Mouse (Mus musculus): Measurements from ENCODE around the gene Yipf1. TPM values are rescaled to one million over a fixed set of nuclear protein-coding genes. Genes with fewer than 3 reads are reported as not detected.

Gene Yipf1
- polyA plus RNA-seq, 1 experiment from 2014 or later: 61.9 TPM

- Histone ChIP-seq H3K9ac (replicated peaks; ENCODE audit: low read length) (no peak overlapping the region), H3K36me3 (ENCODE audit: control insufficient read depth, insufficient read depth, low read length) (no peaks in the 10 kb centered on the region), H3K4me1 (ENCODE audit: control insufficient read depth, insufficient read depth, low read length) (no peaks in the 10 kb centered on the region), H3K9me3 (ENCODE audit: control insufficient read depth, low read length) (no peaks in the 10 kb centered on the region), H3K27me3 (ENCODE audit: control insufficient read depth, insufficient read depth, low read length) (no peaks in the 10 kb centered on the region), H3K4me2 (ENCODE audit: low read length) (no peak overlapping the region), H3K27ac (replicated peaks; ENCODE audit: low read depth, low read length) (no peak overlapping the region), H3K4me3 (replicated peaks; ENCODE audit: low read depth, low read length) (no peak overlapping the region)
- 86% methylated on average over 7 of the region's 7 CpGs for WGBS
- ATAC-seq (ENCODE audit: low FRiP score, low TSS enrichment) (no peak), DNase-seq (peak; percentile 5)
Observed at GRCm38 (mm10) chr4:107291611-107292272, 22.4 kb upstream of the Yipf1 start.

GRCm38 (mm10) chr4:107292273-107292662 is 21.9 kb upstream of the Yipf1 start:
- WGBS: 76% methylated on average over 4 of the region's 4 CpGs
- Histone ChIP-seq H3K4me3 (replicated peaks; ENCODE audit: low read depth, low read length) (no peak overlapping the region), H3K4me1 (ENCODE audit: control insufficient read depth, insufficient read depth, low read length) (no peaks in the 10 kb centered on the region), H3K4me2 (ENCODE audit: low read length) (no peak overlapping the region), H3K9ac (replicated peaks; ENCODE audit: low read length) (no peak overlapping the region), H3K9me3 (ENCODE audit: control insufficient read depth, low read length) (no peaks in the 10 kb centered on the region), H3K27me3 (ENCODE audit: control insufficient read depth, insufficient read depth, low read length) (no peaks in the 10 kb centered on the region), H3K27ac (replicated peaks; ENCODE audit: low read depth, low read length) (no peak overlapping the region), H3K36me3 (ENCODE audit: control insufficient read depth, insufficient read depth, low read length) (no peaks in the 10 kb centered on the region)
- DNase-seq (no peak), ATAC-seq (ENCODE audit: low FRiP score, low TSS enrichment) (no peak)

- Histone ChIP-seq H3K4me3 (replicated peaks; ENCODE audit: low read depth, low read length) (no peak overlapping the region), H3K4me1 (ENCODE audit: control insufficient read depth, insufficient read depth, low read length) (no peaks in the 10 kb centered on the region), H3K9ac (replicated peaks; ENCODE audit: low read length) (no peak overlapping the region), H3K36me3 (ENCODE audit: control insufficient read depth, insufficient read depth, low read length) (no peaks in the 10 kb centered on the region), H3K4me2 (ENCODE audit: low read length) (no peak overlapping the region), H3K27ac (replicated peaks; ENCODE audit: low read depth, low read length) (no peak overlapping the region), H3K27me3 (ENCODE audit: control insufficient read depth, insufficient read depth, low read length) (no peaks in the 10 kb centered on the region), H3K9me3 (ENCODE audit: control insufficient read depth, low read length) (no peaks in the 10 kb centered on the region)
- DNase-seq (no peak), ATAC-seq (ENCODE audit: low FRiP score, low TSS enrichment) (no peak)
- 84% methylated on average over 8 of the region's 8 CpGs for WGBS
Observed at GRCm38 (mm10) chr4:107298071-107298606, 16.0 kb upstream of the Yipf1 start.

- 85% methylated on average over 7 of the region's 7 CpGs for WGBS
- ATAC-seq (ENCODE audit: low FRiP score, low TSS enrichment): no peak
- no peak overlapping the region for H3K9ac ChIP-seq (replicated peaks; ENCODE audit: low read length)
- no peak overlapping the region for H3K4me2 ChIP-seq (ENCODE audit: low read length)
- no peak overlapping the region for H3K4me3 ChIP-seq (replicated peaks; ENCODE audit: low read depth, low read length)
- H3K36me3 ChIP-seq (ENCODE audit: control insufficient read depth, insufficient read depth, low read length): no peaks in the 10 kb centered on the region
- H3K9me3 ChIP-seq (ENCODE audit: control insufficient read depth, low read length): no peaks in the 10 kb centered on the region
- no peak for DNase-seq
- no peaks in the 10 kb centered on the region for H3K4me1 ChIP-seq (ENCODE audit: control insufficient read depth, insufficient read depth, low read length)
- H3K27ac ChIP-seq (replicated peaks; ENCODE audit: low read depth, low read length): no peak overlapping the region
- H3K27me3 ChIP-seq (ENCODE audit: control insufficient read depth, insufficient read depth, low read length): no peaks in the 10 kb centered on the region
Observed at GRCm38 (mm10) chr4:107299779-107300340, 14.3 kb upstream of the Yipf1 start.

GRCm38 (mm10) chr4:107300371-107300770 is 13.8 kb upstream of the Yipf1 start:
- no peak overlapping the region for H3K4me2 ChIP-seq (ENCODE audit: low read length)
- no peaks in the 10 kb centered on the region for H3K36me3 ChIP-seq (ENCODE audit: control insufficient read depth, insufficient read depth, low read length)
- H3K9ac ChIP-seq (replicated peaks; ENCODE audit: low read length): no peak overlapping the region
- no peak for ATAC-seq (ENCODE audit: low FRiP score, low TSS enrichment)
- H3K27me3 ChIP-seq (ENCODE audit: control insufficient read depth, insufficient read depth, low read length): no peaks in the 10 kb centered on the region
- 82% methylated on average over 4 of the region's 4 CpGs for WGBS
- no peaks in the 10 kb centered on the region for H3K4me1 ChIP-seq (ENCODE audit: control insufficient read depth, insufficient read depth, low read length)
- no peak for DNase-seq
- H3K4me3 ChIP-seq (replicated peaks; ENCODE audit: low read depth, low read length): no peak overlapping the region
- H3K9me3 ChIP-seq (ENCODE audit: control insufficient read depth, low read length): no peaks in the 10 kb centered on the region
- H3K27ac ChIP-seq (replicated peaks; ENCODE audit: low read depth, low read length): no peak overlapping the region

GRCm38 (mm10) chr4:107300902-107301555 is 13.1 kb upstream of the Yipf1 start:
- WGBS: 93% methylated on average over 1 of the region's 1 CpGs
- no peak overlapping the region for H3K4me3 ChIP-seq (replicated peaks; ENCODE audit: low read depth, low read length)

GRCm38 (mm10) chr4:107302221-107302620 is 11.9 kb upstream of the Yipf1 start:
- no peaks in the 10 kb centered on the region for H3K4me1 ChIP-seq (ENCODE audit: control insufficient read depth, insufficient read depth, low read length)
- H3K4me3 ChIP-seq (replicated peaks; ENCODE audit: low read depth, low read length): no peak overlapping the region
- DNase-seq (no peak), ATAC-seq (ENCODE audit: low FRiP score, low TSS enrichment) (no peak)
- no peak overlapping the region for H3K4me2 ChIP-seq (ENCODE audit: low read length)
- H3K9me3 ChIP-seq (ENCODE audit: control insufficient read depth, low read length): no peaks in the 10 kb centered on the region
- H3K36me3 ChIP-seq (ENCODE audit: control insufficient read depth, insufficient read depth, low read length): no peaks in the 10 kb centered on the region
- H3K9ac ChIP-seq (replicated peaks; ENCODE audit: low read length): no peak overlapping the region
- WGBS: 89% methylated on average over 9 of the region's 9 CpGs
- no peak overlapping the region for H3K27ac ChIP-seq (replicated peaks; ENCODE audit: low read depth, low read length)
- H3K27me3 ChIP-seq (ENCODE audit: control insufficient read depth, insufficient read depth, low read length): no peaks in the 10 kb centered on the region

More at GRCm38 (mm10) chr4:107300902-107301555, 13.1 kb upstream of the Yipf1 start:
- Histone ChIP-seq H3K9me3 (ENCODE audit: control insufficient read depth, low read length) (no peaks in the 10 kb centered on the region), H3K36me3 (ENCODE audit: control insufficient read depth, insufficient read depth, low read length) (no peaks in the 10 kb centered on the region), H3K9ac (replicated peaks; ENCODE audit: low read length) (no peak overlapping the region), H3K27ac (replicated peaks; ENCODE audit: low read depth, low read length) (no peak overlapping the region), H3K4me1 (ENCODE audit: control insufficient read depth, insufficient read depth, low read length) (no peaks in the 10 kb centered on the region), H3K4me2 (ENCODE audit: low read length) (no peak overlapping the region), H3K27me3 (ENCODE audit: control insufficient read depth, insufficient read depth, low read length) (no peaks in the 10 kb centered on the region)
- no peak for DNase-seq
- ATAC-seq (ENCODE audit: low FRiP score, low TSS enrichment): no peak

GRCm38 (mm10) chr4:107302832-107303231 is 11.3 kb upstream of the Yipf1 start:
- Histone ChIP-seq H3K4me1 (ENCODE audit: control insufficient read depth, insufficient read depth, low read length) (no peaks in the 10 kb centered on the region), H3K9me3 (ENCODE audit: control insufficient read depth, low read length) (no peaks in the 10 kb centered on the region), H3K36me3 (ENCODE audit: control insufficient read depth, insufficient read depth, low read length) (no peaks in the 10 kb centered on the region), H3K9ac (replicated peaks; ENCODE audit: low read length) (no peak overlapping the region), H3K4me3 (replicated peaks; ENCODE audit: low read depth, low read length) (no peak overlapping the region), H3K4me2 (ENCODE audit: low read length) (no peak overlapping the region), H3K27ac (replicated peaks; ENCODE audit: low read depth, low read length) (no peak overlapping the region), H3K27me3 (ENCODE audit: control insufficient read depth, insufficient read depth, low read length) (no peaks in the 10 kb centered on the region)
- DNase-seq (no peak), ATAC-seq (ENCODE audit: low FRiP score, low TSS enrichment) (no peak)
- WGBS: 89% methylated on average over 4 of the region's 4 CpGs

Measured in midbrain, embryonic 14.5 days (tissue).